Mouse (Mus musculus) subcutaneous adipose tissue, adult 2 months (tissue): ENCODE measurements around the gene Olfr1217. TPM values are rescaled to one million over a fixed set of nuclear protein-coding genes. Genes with fewer than 3 reads are reported as not detected.

ENCODE experiments used
- polyA plus RNA-seq: library from polyadenylated mRNA; depleted of rRNA; stranded (reverse); fragments of >200 nt; gene quantifications from 2 replicates; pipeline ENCODE4 v1.2.3, GENCODE M21; 2012; ENCODE audit warnings: low replicate concordance; rRNA removed

The Olfr1217 gene
- not detected in 2 replicates for polyA plus RNA-seq

GRCm38 (mm10) chr2:89031965-89032364 is at the start of gene Olfr1217:
Olfr1217 (minus strand) TSS chr2:89032065.

GRCm38 (mm10) chr2:89061087-89061486 is 29.2 kb upstream of the Olfr1217 start, which contains the start of gene Olfr1218:
Olfr1218 (minus strand) TSS chr2:89061187.

GRCm38 (mm10) chr2:89018240-89018639 is 13.6 kb downstream of the Olfr1217 start, which contains the start of gene Olfr1216:
Olfr1216 (minus strand) TSS chr2:89018340.

GRCm38 (mm10) chr2:89006873-89007272 is 25.0 kb downstream of the Olfr1217 start, which contains the start of gene Olfr1215:
Olfr1215 (minus strand) TSS chr2:89006973.

GRCm38 (mm10) chr2:88992553-88992952 is 39.3 kb downstream of the Olfr1217 start, which contains the start of gene Olfr1214:
Olfr1214 (minus strand) TSS chr2:88992653.

GRCm38 (mm10) chr2:88980181-88980580 is 51.7 kb downstream of the Olfr1217 start, which contains the start of gene Gm13762:
Gm13762 (minus strand) TSS chr2:88980281.

Other genes starting within 250 kb of the Olfr1217 start
- not detected in 2 replicates for gene Olfr1201, start 239.0 kb downstream of the Olfr1217 start, polyA plus RNA-seq
- not detected in 2 replicates for gene Olfr1202, start 217.6 kb downstream of the Olfr1217 start, polyA plus RNA-seq
- not detected in 2 replicates for gene Olfr1205, start 202.3 kb downstream of the Olfr1217 start, polyA plus RNA-seq
- gene Olfr1204, start 182.8 kb downstream of the Olfr1217 start, polyA plus RNA-seq = not detected in 2 replicates
- not detected in 2 replicates for gene Olfr1206, start 168.8 kb downstream of the Olfr1217 start, polyA plus RNA-seq
- not detected in 2 replicates for gene Olfr1208, start 129.8 kb downstream of the Olfr1217 start, polyA plus RNA-seq
- not detected in 2 replicates for gene Olfr1209, start 116.9 kb downstream of the Olfr1217 start, polyA plus RNA-seq
- gene Olfr1211, start 94.0 kb downstream of the Olfr1217 start, polyA plus RNA-seq = not detected in 2 replicates
- gene Olfr1212, start 78.1 kb downstream of the Olfr1217 start, polyA plus RNA-seq = not detected in 2 replicates
- not detected in 2 replicates for gene Gm13762, start 51.8 kb downstream of the Olfr1217 start, polyA plus RNA-seq
- not detected in 2 replicates for gene Olfr1214, start 39.4 kb downstream of the Olfr1217 start, polyA plus RNA-seq
- not detected in 2 replicates for gene Olfr1215, start 25.1 kb downstream of the Olfr1217 start, polyA plus RNA-seq
- not detected in 2 replicates for gene Olfr1216, start 13.7 kb downstream of the Olfr1217 start, polyA plus RNA-seq
- gene Olfr1218, start 29.1 kb upstream of the Olfr1217 start, polyA plus RNA-seq = not detected in 2 replicates
- gene Olfr1219, start 51.4 kb upstream of the Olfr1217 start, polyA plus RNA-seq = not detected in 2 replicates
- gene Olfr1220, start 74.8 kb upstream of the Olfr1217 start, polyA plus RNA-seq = not detected in 2 replicates
- not detected in 2 replicates for gene Olfr1221, start 85.2 kb upstream of the Olfr1217 start, polyA plus RNA-seq
- not detected in 2 replicates for gene Olfr1222, start 101.0 kb upstream of the Olfr1217 start, polyA plus RNA-seq
- not detected in 2 replicates for gene Olfr1223, start 119.5 kb upstream of the Olfr1217 start, polyA plus RNA-seq
- gene Olfr1224-ps1, start 132.0 kb upstream of the Olfr1217 start, polyA plus RNA-seq = not detected in 2 replicates
- gene Olfr1225, start 142.6 kb upstream of the Olfr1217 start, polyA plus RNA-seq = not detected in 2 replicates
- gene Olfr1226, start 168.0 kb upstream of the Olfr1217 start, polyA plus RNA-seq = not detected in 2 replicates
- gene Olfr1228, start 222.0 kb upstream of the Olfr1217 start, polyA plus RNA-seq = not detected in 2 replicates